Mouse (Mus musculus) cerebellum, adult 2 months (tissue): ENCODE measurements around the gene Nckap5. TPM values are rescaled to one million over a fixed set of nuclear protein-coding genes. Genes with fewer than 3 reads are reported as not detected.

Experiments
- DNase-seq, 2 experiments: peaks; one replicate each; pipeline ENCODE4 v3.0.0; 2021
- H3K27ac ChIP-seq: fragments of 200-500 bp; 2 replicates; pipeline ENCODE4 v1.5.1; 2012; ENCODE audit warnings: low read length, control low read depth, inconsistent platforms; ENCODE audit not compliant: insufficient read depth
- H3K27me3 ChIP-seq: fragments of 200-500 bp; 2 replicates; pipeline ENCODE4 v1.6.1; 2012; ENCODE audit warnings: inconsistent platforms, mild to moderate bottlenecking, low read length, moderate library complexity; ENCODE audit not compliant: control insufficient read depth, insufficient read depth
- H3K4me1 ChIP-seq: fragments of 200-500 bp; 2 replicates; pipeline ENCODE4 v1.6.1; 2011; ENCODE audit warnings: low read length; ENCODE audit not compliant: control insufficient read depth, insufficient read depth
- H3K4me3 ChIP-seq: fragments of 200-500 bp; replicated peaks from 2 replicates; pipeline ENCODE3; 2011; ENCODE audit warnings: mild to moderate bottlenecking, low read depth, low read length, control low read depth; ENCODE audit not compliant: insufficient read depth
- CTCF ChIP-seq: fragments of 200-500 bp; IDR thresholded peaks from 2 replicates; pipeline ENCODE4 v1.5.1; 2011; ENCODE audit warnings: low read depth, mild to moderate bottlenecking, control low read depth, low read length, moderate library complexity, borderline replicate concordance; ENCODE audit not compliant: insufficient read depth
- POLR2A ChIP-seq: fragments of 200-500 bp; IDR thresholded peaks from 2 replicates; pipeline ENCODE4 v1.6.1; 2011; ENCODE audit warnings: low read length, control low read depth, borderline replicate concordance; ENCODE audit not compliant: insufficient read depth
- WGBS: fragments of 180-500 bp; shearing (Covaris S2); methylation state at CpG from one replicate; pipeline ENCODE4 v1.1.7; 2018; 5-methylcytosine and 5-hydroxymethylcytosine counted together
- polyA plus RNA-seq: library from polyadenylated mRNA; depleted of rRNA; stranded (reverse); fragments of >200 nt; gene quantifications from 2 replicates; pipeline ENCODE4 v1.2.3, GENCODE M21; 2012

Nckap5 gene
- polyA plus RNA-seq, 1 experiment, result 2.1 TPM

DNA sequence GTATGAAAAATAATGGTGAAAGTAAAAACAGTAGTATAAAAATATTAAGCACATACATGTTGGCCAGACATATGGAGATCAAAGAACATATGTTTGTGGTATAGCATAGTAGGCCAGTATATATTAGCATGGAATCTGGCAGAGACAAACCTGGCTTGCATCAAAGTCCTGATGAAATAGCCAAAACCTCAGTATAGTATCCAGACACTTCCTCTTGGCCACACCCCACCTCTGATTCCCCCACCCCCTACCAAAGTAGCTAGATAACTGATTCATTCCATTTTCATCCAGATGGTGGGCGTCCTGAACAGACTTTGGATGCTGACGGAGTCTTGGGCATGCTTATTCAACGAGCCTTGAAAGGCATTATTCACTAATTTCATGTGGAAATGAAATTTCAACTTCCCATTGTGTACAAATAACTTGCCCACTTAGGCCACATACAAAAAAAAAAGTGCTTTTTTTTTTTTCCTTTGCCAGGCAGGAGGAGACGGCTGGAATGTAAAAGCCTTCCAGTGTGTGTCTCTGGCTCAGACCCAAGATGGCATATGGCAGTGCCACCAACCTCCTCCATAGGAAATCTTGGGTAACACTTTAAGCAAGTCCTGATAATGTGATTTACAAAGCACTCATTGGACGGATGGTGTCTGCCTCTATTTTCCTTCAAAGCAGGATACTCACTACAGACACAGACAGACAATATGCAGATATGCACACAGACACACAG, 360.6 kb downstream of the Nckap5 start:
- 16% methylated on average over 5 of the region's 5 CpGs for WGBS
- Histone ChIP-seq H3K27ac (no peak overlapping the region), H3K4me1 (peaks cover 5% of the 10 kb centered on the region; the same call in 1 of the 2 replicates), H3K4me3 (no peak overlapping the region), H3K27me3 (no peaks in the 10 kb centered on the region; the same call in 1 of the 2 replicates)
- TF ChIP-seq CTCF (no peak), POLR2A (no peak)
- DNase-seq, result peak; percentile 66 to 71

GRCm38 (mm10) chr1:126461527-126462354, 368.9 kb downstream of the Nckap5 start:
- DNase-seq, result no peak
- no peaks in the 10 kb centered on the region; the same call in 1 of the 2 replicates for H3K27me3 ChIP-seq
- WGBS, result 23% methylated on average over 11 of the region's 11 CpGs
- no peaks in the 10 kb centered on the region for H3K4me1 ChIP-seq
- H3K27ac ChIP-seq, result no peak overlapping the region
- TF ChIP-seq POLR2A (no peak), CTCF (no peak)
- no peak overlapping the region for H3K4me3 ChIP-seq

DNA sequence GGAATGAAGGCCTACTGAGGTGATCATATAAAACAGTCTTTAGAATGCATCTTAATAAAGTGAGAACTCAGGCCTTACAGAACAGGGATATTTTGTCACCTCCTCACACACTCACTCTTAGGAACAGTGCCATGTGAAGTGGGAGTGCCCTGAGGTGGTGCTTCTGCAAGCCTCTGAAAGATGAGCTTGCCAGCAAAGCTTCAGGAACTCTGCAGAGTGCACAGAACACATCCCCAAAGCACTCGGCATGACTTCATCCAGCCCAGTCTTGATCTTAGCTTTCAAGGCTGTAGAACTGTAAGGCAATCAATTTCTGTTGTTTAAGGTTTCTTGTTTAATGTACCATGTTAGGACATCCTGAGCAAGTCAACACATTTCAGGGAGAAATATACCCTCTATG, 372.9 kb downstream of the Nckap5 start:
- WGBS, result 84% methylated on average over 1 of the region's 1 CpGs

DNA sequence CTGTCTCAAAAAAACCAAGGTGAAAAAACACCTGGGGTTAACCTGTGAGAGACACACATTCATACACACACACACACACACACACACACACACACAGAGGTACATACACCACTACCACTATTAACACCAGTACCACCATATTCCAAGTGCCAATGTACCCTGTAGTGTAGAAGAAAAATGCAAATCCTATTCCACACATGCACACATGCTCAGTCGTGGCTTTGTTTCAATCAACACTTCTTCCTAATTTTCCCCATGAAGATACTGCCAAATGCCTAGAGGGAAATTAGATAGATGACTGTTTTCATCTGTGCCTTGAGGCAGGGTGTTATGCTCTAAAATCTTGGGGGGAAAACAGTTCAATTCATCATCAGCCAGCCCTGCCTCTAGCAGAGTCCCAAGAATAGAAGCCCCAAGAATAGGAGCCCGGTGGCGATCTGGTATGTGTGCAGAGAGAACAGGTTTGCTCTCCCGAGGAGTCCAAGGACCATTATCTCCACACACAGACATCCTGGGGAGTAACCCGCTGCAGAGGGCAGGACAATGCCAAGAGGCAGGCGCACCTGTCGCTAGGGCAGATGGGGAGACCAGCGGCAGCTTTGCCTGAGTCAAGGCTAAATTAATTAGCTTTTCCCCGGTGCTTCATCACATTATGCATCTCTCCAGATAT, 376.0 kb downstream of the Nckap5 start:
- DNase-seq, result peak; percentile 87 to 93
- H3K4me3 ChIP-seq, result no peak overlapping the region
- no peaks in the 10 kb centered on the region; the same call in 1 of the 2 replicates for H3K4me1 ChIP-seq
- TF ChIP-seq CTCF (no peak), POLR2A (no peak)
- H3K27me3 ChIP-seq, result no peaks in the 10 kb centered on the region
- H3K27ac ChIP-seq, result no peak overlapping the region
- 5% methylated on average over 9 of the region's 9 CpGs for WGBS

More for the DNA sequence above, 372.9 kb downstream of the Nckap5 start:
- Histone ChIP-seq H3K4me3 (no peak overlapping the region), H3K4me1 (no peaks in the 10 kb centered on the region; the same call in 1 of the 2 replicates), H3K27ac (no peak overlapping the region), H3K27me3 (no peaks in the 10 kb centered on the region)
- no peak for DNase-seq
- no peak for TF ChIP-seq CTCF

GRCm38 (mm10) chr1:126451472-126451871, 379.1 kb downstream of the Nckap5 start:
- H3K27me3 ChIP-seq, result no peaks in the 10 kb centered on the region
- WGBS, result 76% methylated on average over 9 of the region's 9 CpGs
- TF ChIP-seq CTCF, result no peak
- no peak for TF ChIP-seq POLR2A
- H3K27ac ChIP-seq, result no peak overlapping the region
- no peak for DNase-seq
- no peak overlapping the region for H3K4me3 ChIP-seq
- H3K4me1 ChIP-seq, result no peaks in the 10 kb centered on the region; the same call in 1 of the 2 replicates

DNA sequence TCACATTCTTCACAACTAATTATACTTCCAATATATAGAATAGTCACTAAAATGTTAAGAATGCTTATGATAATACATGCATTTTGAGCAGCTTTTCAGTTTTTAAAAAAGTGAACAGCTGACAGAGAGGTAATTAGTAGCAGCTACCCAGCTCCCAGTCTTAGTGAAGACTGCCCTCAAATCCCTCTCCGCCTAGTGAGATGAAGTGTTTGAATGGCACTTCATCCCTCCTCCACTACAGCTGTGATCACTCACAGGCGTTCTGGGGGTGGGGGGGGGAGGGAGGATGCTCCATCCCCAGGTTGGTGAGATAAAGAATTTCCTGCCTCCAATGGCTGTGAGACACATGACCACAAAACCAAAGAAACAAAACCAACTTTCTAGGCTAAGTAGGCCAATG, 381.2 kb downstream of the Nckap5 start:
- TF ChIP-seq CTCF (no peak), POLR2A (no peak)
- no peak for DNase-seq
- Histone ChIP-seq H3K27me3 (no peaks in the 10 kb centered on the region; the same call in 1 of the 2 replicates), H3K4me3 (no peak overlapping the region), H3K27ac (no peak overlapping the region), H3K4me1 (no peaks in the 10 kb centered on the region; the same call in 1 of the 2 replicates)
- WGBS, result 85% methylated on average over 2 of the region's 2 CpGs

DNA sequence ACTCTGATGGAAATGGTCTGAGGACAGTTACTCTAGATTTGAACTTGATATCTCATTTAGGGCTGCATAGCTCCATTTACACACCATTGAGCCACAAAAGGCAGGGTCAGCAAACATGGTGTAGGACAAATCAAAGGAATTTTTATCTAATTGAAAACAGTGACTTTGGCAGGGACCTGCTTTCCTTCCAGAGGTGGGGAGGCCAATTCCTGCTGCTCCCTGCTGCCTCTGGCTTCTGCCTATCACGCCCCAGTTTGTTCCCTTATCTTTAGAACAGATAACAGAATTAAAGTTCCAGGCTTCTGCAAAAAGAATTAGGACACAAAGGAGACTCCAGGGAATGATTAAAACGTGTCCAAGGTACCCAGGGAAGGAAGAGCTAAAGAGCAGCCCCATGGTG, 386.7 kb downstream of the Nckap5 start:
- TF ChIP-seq POLR2A (no peak), CTCF (no peak)
- Histone ChIP-seq H3K27me3 (no peaks in the 10 kb centered on the region; the same call in 1 of the 2 replicates), H3K4me3 (no peak overlapping the region), H3K4me1 (no peaks in the 10 kb centered on the region), H3K27ac (no peak overlapping the region)
- no peak for DNase-seq
- 57% methylated on average over 2 of the region's 2 CpGs for WGBS
